Mouse (Mus musculus): Measurements from ENCODE around the gene Gm10643. TPM values are rescaled to one million over a fixed set of nuclear protein-coding genes. Genes with fewer than 3 reads are reported as not detected.

The Gm10643 gene
- polyA plus RNA-seq, 1 experiment, result 2.1 TPM

DNA sequence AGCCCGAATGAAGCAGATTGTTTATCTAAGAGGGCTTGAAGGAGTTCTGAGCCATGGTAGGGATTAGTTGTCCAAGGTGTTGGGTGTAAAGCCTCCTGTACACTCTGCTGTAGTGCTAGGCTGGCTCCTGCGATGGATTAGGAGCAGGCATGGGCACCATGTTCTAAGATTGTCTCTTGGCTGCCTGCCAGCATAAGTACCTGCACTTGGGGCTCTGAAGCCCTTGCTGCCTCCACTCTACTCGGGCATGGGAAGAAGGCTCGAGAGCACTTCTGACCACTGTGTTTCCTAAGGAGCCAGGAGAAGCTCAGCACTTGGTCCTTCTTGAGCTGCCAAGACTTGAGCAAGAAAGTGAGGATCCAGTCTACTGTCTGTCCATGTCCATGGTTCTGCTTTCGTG is 14.3 kb upstream of the Gm10643 start:
- DNase-seq, result peak in 1 of 2 experiments; percentile 11
- no peaks in the 10 kb centered on the region for H3K27me3 ChIP-seq (ENCODE audit: control insufficient read depth, insufficient read depth, low read length)
- 85% methylated on average over 5 of the region's 5 CpGs for WGBS
- H3K4me3 ChIP-seq (replicated peaks; ENCODE audit: insufficient read depth, low read depth, low read length), result no peak overlapping the region
- no peaks in the 10 kb centered on the region for H3K4me1 ChIP-seq (ENCODE audit: control insufficient read depth, insufficient read depth, low read length)
- TF ChIP-seq POLR2A (IDR thresholded peaks at IDR 0.05; ENCODE audit: borderline replicate concordance, insufficient read depth, low read length), result no peak
- TF ChIP-seq CTCF (IDR thresholded peaks at IDR 0.05; ENCODE audit: borderline replicate concordance, insufficient read depth, low read depth, low read length), result no peak
- H3K27ac ChIP-seq (ENCODE audit: insufficient read depth, low read length), result no peak overlapping the region

DNA sequence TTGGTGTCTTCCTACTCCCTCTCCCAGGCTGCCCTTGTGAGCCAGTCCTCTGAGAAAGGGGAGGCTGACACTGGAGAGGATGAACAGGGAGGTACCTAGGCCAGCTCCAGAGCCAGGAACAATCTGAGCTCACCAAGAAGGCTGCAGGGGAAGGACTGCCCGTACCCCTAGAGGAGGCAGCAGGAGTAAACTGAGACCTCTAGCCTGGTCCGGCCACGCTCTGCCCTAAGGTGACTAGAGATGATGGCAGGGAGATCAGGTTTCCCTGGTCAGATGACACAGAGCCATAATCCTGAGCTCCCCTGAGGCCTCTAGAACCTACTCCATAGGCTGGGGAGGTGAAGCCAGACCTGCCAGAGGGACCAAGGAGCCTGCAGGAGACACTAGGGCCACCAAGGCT is 11.9 kb upstream of the Gm10643 start:
- H3K4me3 ChIP-seq (replicated peaks; ENCODE audit: insufficient read depth, low read depth, low read length), result no peak overlapping the region
- no peak overlapping the region for H3K27ac ChIP-seq (ENCODE audit: insufficient read depth, low read length)
- DNase-seq, result peak in 1 of 2 experiments; percentile 5
- WGBS, result 86% methylated on average over 3 of the region's 3 CpGs
- peaks cover 12% of the 10 kb centered on the region for H3K4me1 ChIP-seq (ENCODE audit: control insufficient read depth, insufficient read depth, low read length)
- TF ChIP-seq POLR2A (IDR thresholded peaks at IDR 0.05; ENCODE audit: borderline replicate concordance, insufficient read depth, low read length), result no peak
- no peak for TF ChIP-seq CTCF (IDR thresholded peaks at IDR 0.05; ENCODE audit: borderline replicate concordance, insufficient read depth, low read depth, low read length)
- no peaks in the 10 kb centered on the region for H3K27me3 ChIP-seq (ENCODE audit: control insufficient read depth, insufficient read depth, low read length)

DNA sequence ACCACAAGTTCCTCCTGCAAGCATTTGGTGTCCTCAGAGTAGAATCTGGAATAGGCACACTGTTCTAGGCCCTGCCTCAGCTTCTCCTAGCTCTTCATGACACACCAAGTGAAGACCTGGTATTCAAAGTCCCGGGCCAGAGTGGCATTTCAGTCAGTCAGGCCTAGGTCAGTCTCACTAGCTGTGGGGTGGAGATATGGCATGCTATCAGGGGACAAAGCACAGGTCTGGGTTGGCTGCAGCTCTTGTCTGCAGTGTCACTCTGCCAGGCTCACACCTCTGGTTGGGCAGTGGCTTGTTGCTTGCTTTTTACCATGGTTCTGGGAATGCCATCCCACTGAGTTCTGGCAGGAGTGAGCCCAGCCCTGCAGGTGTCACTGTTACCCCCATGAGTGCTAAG is 11.5 kb upstream of the Gm10643 start:
- 94% methylated on average over 1 of the region's 1 CpGs for WGBS
- peaks cover 13% of the 10 kb centered on the region for H3K4me1 ChIP-seq (ENCODE audit: control insufficient read depth, insufficient read depth, low read length)
- no peak for TF ChIP-seq POLR2A (IDR thresholded peaks at IDR 0.05; ENCODE audit: borderline replicate concordance, insufficient read depth, low read length)
- H3K27ac ChIP-seq (ENCODE audit: insufficient read depth, low read length), result no peak overlapping the region
- peak in 1 of 2 experiments; percentile 6 for DNase-seq
- H3K4me3 ChIP-seq (replicated peaks; ENCODE audit: insufficient read depth, low read depth, low read length), result no peak overlapping the region
- no peaks in the 10 kb centered on the region for H3K27me3 ChIP-seq (ENCODE audit: control insufficient read depth, insufficient read depth, low read length)

- Histone ChIP-seq H3K27me3 (ENCODE audit: control insufficient read depth, insufficient read depth, low read length) (no peaks in the 10 kb centered on the region), H3K27ac (ENCODE audit: insufficient read depth, low read length) (no peak overlapping the region), H3K4me3 (replicated peaks; ENCODE audit: insufficient read depth, low read depth, low read length) (no peak overlapping the region), H3K4me1 (ENCODE audit: control insufficient read depth, insufficient read depth, low read length) (peaks cover 37% of the 10 kb centered on the region)
- WGBS, result 53% methylated on average over 10 of the region's 10 CpGs
- DNase-seq, result peak in 1 of 2 experiments; percentile 6
- no peak for TF ChIP-seq CTCF (IDR thresholded peaks at IDR 0.05; ENCODE audit: borderline replicate concordance, insufficient read depth, low read depth, low read length)
- no peak for TF ChIP-seq POLR2A (IDR thresholded peaks at IDR 0.05; ENCODE audit: borderline replicate concordance, insufficient read depth, low read length)
Observed at GRCm38 (mm10) chr8:84073230-84073976, 8.5 kb upstream of the Gm10643 start.

- no peak overlapping the region for H3K27ac ChIP-seq (ENCODE audit: insufficient read depth, low read length)
- DNase-seq, result no peak
- 79% methylated on average over 10 of the region's 10 CpGs for WGBS
- TF ChIP-seq POLR2A (IDR thresholded peaks at IDR 0.05; ENCODE audit: borderline replicate concordance, insufficient read depth, low read length), result no peak
- no peak for TF ChIP-seq CTCF (IDR thresholded peaks at IDR 0.05; ENCODE audit: borderline replicate concordance, insufficient read depth, low read depth, low read length)
- H3K4me3 ChIP-seq (replicated peaks; ENCODE audit: insufficient read depth, low read depth, low read length), result no peak overlapping the region
- peaks cover 37% of the 10 kb centered on the region for H3K4me1 ChIP-seq (ENCODE audit: control insufficient read depth, insufficient read depth, low read length)
- H3K27me3 ChIP-seq (ENCODE audit: control insufficient read depth, insufficient read depth, low read length), result no peaks in the 10 kb centered on the region
Observed at GRCm38 (mm10) chr8:84072321-84072720, 7.4 kb upstream of the Gm10643 start.

DNA sequence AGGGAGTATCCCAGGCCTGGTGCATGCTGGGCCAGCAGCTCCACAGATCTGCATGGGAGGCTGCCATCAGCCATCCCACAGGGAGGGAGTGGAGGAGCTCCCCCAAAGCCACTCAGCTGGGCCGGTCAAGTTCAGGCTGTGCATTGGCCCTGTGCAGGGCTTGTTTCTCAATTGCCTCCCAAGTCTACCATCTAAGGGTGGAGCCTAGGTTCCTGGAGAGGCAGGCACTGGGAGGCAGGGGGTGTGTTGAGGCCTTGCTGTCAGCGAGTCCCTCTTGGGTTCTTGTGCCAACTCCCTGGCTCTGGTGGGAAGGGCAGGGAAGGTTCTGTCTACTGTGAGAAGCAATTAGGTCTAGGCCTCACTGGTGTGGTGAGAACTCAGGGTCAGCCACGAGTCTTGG is 7.0 kb upstream of the Gm10643 start:
- Histone ChIP-seq H3K4me1 (ENCODE audit: control insufficient read depth, insufficient read depth, low read length) (peaks cover 37% of the 10 kb centered on the region), H3K4me3 (replicated peaks; ENCODE audit: insufficient read depth, low read depth, low read length) (no peak overlapping the region), H3K27me3 (ENCODE audit: control insufficient read depth, insufficient read depth, low read length) (no peaks in the 10 kb centered on the region), H3K27ac (ENCODE audit: insufficient read depth, low read length) (no peak overlapping the region)
- TF ChIP-seq POLR2A (IDR thresholded peaks at IDR 0.05; ENCODE audit: borderline replicate concordance, insufficient read depth, low read length), result no peak
- no peak for TF ChIP-seq CTCF (IDR thresholded peaks at IDR 0.05; ENCODE audit: borderline replicate concordance, insufficient read depth, low read depth, low read length)
- DNase-seq, result no peak
- 55% methylated on average over 3 of the region's 3 CpGs for WGBS

- 13% methylated on average over 2 of the region's 2 CpGs for WGBS
- Histone ChIP-seq H3K4me3 (replicated peaks; ENCODE audit: insufficient read depth, low read depth, low read length) (no peak overlapping the region), H3K27me3 (ENCODE audit: control insufficient read depth, insufficient read depth, low read length) (no peaks in the 10 kb centered on the region), H3K27ac (ENCODE audit: insufficient read depth, low read length) (no peak overlapping the region), H3K4me1 (ENCODE audit: control insufficient read depth, insufficient read depth, low read length) (peaks cover 37% of the 10 kb centered on the region)
- TF ChIP-seq POLR2A (IDR thresholded peaks at IDR 0.05; ENCODE audit: borderline replicate concordance, insufficient read depth, low read length), result no peak
- TF ChIP-seq CTCF (IDR thresholded peaks at IDR 0.05; ENCODE audit: borderline replicate concordance, insufficient read depth, low read depth, low read length), result no peak
- DNase-seq, result peak in 1 of 2 experiments; percentile 43
Observed at GRCm38 (mm10) chr8:84070667-84071066, 5.7 kb upstream of the Gm10643 start.

DNA sequence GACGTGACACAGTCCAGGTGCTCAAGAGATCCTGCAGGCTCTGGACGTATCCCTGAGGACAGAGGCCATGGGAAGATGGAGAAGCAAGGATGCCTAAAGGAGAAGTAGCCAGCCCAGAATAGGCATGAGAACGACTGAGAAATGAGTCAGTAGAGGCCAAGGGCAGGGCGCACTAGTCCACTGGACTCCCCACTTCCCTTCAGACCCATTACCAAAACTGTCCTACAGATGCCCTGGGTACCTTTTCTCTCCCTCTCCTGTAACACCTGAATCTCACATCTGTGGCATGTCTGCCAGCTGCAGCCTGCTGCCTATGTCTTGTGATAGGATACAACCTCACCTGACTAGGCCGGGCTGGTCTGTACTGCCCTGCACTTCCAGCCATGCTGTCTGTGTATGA is 5.3 kb upstream of the Gm10643 start:
- no peak overlapping the region for H3K4me3 ChIP-seq (replicated peaks; ENCODE audit: insufficient read depth, low read depth, low read length)
- no peaks in the 10 kb centered on the region for H3K27me3 ChIP-seq (ENCODE audit: control insufficient read depth, insufficient read depth, low read length)
- WGBS, result 73% methylated on average over 5 of the region's 5 CpGs
- no peak for TF ChIP-seq CTCF (IDR thresholded peaks at IDR 0.05; ENCODE audit: borderline replicate concordance, insufficient read depth, low read depth, low read length)
- peaks cover 37% of the 10 kb centered on the region for H3K4me1 ChIP-seq (ENCODE audit: control insufficient read depth, insufficient read depth, low read length)
- no peak overlapping the region for H3K27ac ChIP-seq (ENCODE audit: insufficient read depth, low read length)
- no peak for DNase-seq
